ENCODE assay signal across 8 mouse cellular contexts in genomic region chr9:14500023-14500915, GRCm38 (mm10). TPM values are rescaled to one million over a fixed set of nuclear protein-coding genes. Genes with fewer than 3 reads are reported as not detected.
DNase-seq lines count a peak whose midpoint lies in the region; ATAC-seq lines count a peak whose summit lies in the region.

Gene Kdm4d, minus strand, starts transcription at chr9:14500482.
Gene Cwc15, plus strand, starts transcription at chr9:14500617.

- peak within 1 kb of the TSS; percentile 79 for H3K27ac ChIP-seq in hindbrain, embryonic 16.5 days (ENCODE audit: low read depth, low read length)
- H3K27ac ChIP-seq in macrophage, result peak within 1 kb of the TSS; percentile 50

- H3K9me3 ChIP-seq in hindbrain, embryonic 16.5 days (ENCODE audit: control insufficient read depth, low read length), result no peaks in the 10 kb centered on the region

- H3K4me3 ChIP-seq in hindbrain, embryonic 16.5 days (ENCODE audit: low read length), result peak within 1 kb of the TSS; percentile 75
- H3K4me3 ChIP-seq in macrophage (ENCODE audit: inconsistent target), result peak within 1 kb of the TSS; percentile 90

- WGBS in hindbrain, embryonic 16.5 days, result under 1% methylated on average over 59 of the region's 59 CpGs
- WGBS in macrophage (ENCODE audit: missing documents), result 2% methylated on average over 59 of the region's 59 CpGs

- no peaks in the 10 kb centered on the region for H3K27me3 ChIP-seq in hindbrain, embryonic 16.5 days (replicated peaks; ENCODE audit: control insufficient read depth, insufficient read depth, low read length)

- DNase-seq in WW6 (ENCODE audit: low read depth, low spot score), result peak; percentile 86
- peak; percentile 82 to 90 for DNase-seq in cerebellum, postnatal 4 days (ENCODE audit: low spot score in 2 of 2)
- DNase-seq in gastrocnemius, adult 18-20 months (ENCODE audit: low spot score), result peak; percentile 95
- peak; percentile 96 to 97 for DNase-seq in left cerebral cortex, adult 18-20 months (ENCODE audit: low spot score in 2 of 2)
- DNase-seq in right cerebral cortex, adult 18-20 months, result peak; percentile 97
- peak; percentile 57 for DNase-seq in urinary bladder, postnatal 10 days (ENCODE audit: low spot score)

- H3K9ac ChIP-seq in hindbrain, embryonic 16.5 days (ENCODE audit: low read depth, low read length), result peak within 1 kb of the TSS; percentile 86

- H3K79me2 ChIP-seq in macrophage (ENCODE audit: inconsistent target), result peaks cover 23% of the 10 kb centered on the region

- H3K4me1 ChIP-seq in hindbrain, embryonic 16.5 days (ENCODE audit: control insufficient read depth, insufficient read depth, low read depth, low read length), result peaks cover 10% of the 10 kb centered on the region

- ATAC-seq in hindbrain, embryonic 16.5 days, result peak; percentile 99

- H3K36me3 ChIP-seq in hindbrain, embryonic 16.5 days (ENCODE audit: control insufficient read depth, insufficient read depth, low read length), result peaks cover 7% of the 10 kb centered on the region
- peaks cover 26% of the 10 kb centered on the region for H3K36me3 ChIP-seq in macrophage (ENCODE audit: inconsistent target)

- H3K4me2 ChIP-seq in hindbrain, embryonic 16.5 days (ENCODE audit: low read length), result peak within 1 kb of the TSS; percentile 83

RNA-seq across cellular contexts. Expression of gene Kdm4d, which starts in this region (rescaled TPM):
- not detected for total RNA-seq in gastrocnemius, adult 18-20 months (2021)
- polyA plus RNA-seq in hindbrain, embryonic 16.5 days (2015; fragmentation: Nextera tagmentation; extraction: Ambion mirVana), result 1.2 and 1.3 TPM in 2 replicates
- total RNA-seq in left cerebral cortex, adult 18-20 months (2021), result 1 to 10 TPM; 1.5 to 1.9 TPM
- total RNA-seq in macrophage (2018; cell fraction: chromatin; rRNA removed), result under 1 TPM in 3 of 26 experiments, not detected in 23; 0.26 to 0.61 (median 0.46) TPM
- under 1 TPM in 4 of 26 experiments, not detected in 22; 0.03 to 0.10 (median 0.06) TPM for total RNA-seq in macrophage (2018; cell fraction: cytosol; rRNA removed)
- total RNA-seq in macrophage (2018; cell fraction: nucleus; rRNA removed), result under 1 TPM in 8 of 26 experiments, not detected in 18; 0.17 to 0.47 (median 0.25) TPM
- not detected in 3 replicates for polyA plus RNA-seq in macrophage (2018)

RNA-seq across cellular contexts. Expression of gene Cwc15, which starts in this region (rescaled TPM):
- total RNA-seq in gastrocnemius, adult 18-20 months (2021), result 100 to 1,000 TPM; 105 to 113 TPM
- polyA plus RNA-seq in hindbrain, embryonic 16.5 days (2015; fragmentation: Nextera tagmentation; extraction: Ambion mirVana), result 132 and 134 TPM in 2 replicates
- 10 to 100 TPM; 81.9 to 84.9 TPM for total RNA-seq in left cerebral cortex, adult 18-20 months (2021)
- 10 to 100 TPM; 37.9 to 71.2 (median 51.2) TPM for total RNA-seq in macrophage (2018; cell fraction: chromatin; rRNA removed)
- total RNA-seq in macrophage (2018; cell fraction: cytosol; rRNA removed), result 100 to 1,000 TPM; 120 to 208 (median 150) TPM
- total RNA-seq in macrophage (2018; cell fraction: nucleus; rRNA removed), result 10 to 100 TPM; 23.0 to 86.3 (median 56.5) TPM
- polyA plus RNA-seq in macrophage (2018), result 155 to 344 TPM (median 171 TPM) in 3 replicates

Comparison
In these comparisons a context has a peak if more than half of its experiments do, and no peak if none do; other contexts are left out.
1. Peak in every context shown above with its lines: DNase-seq, ATAC-seq, H3K4me3 ChIP-seq and H3K27ac ChIP-seq.